Mouse (Mus musculus) heart, adult 2 months (tissue): Measurements from ENCODE around the gene Mrpl24. TPM values are rescaled to one million over a fixed set of nuclear protein-coding genes. Genes with fewer than 3 reads are reported as not detected.

ENCODE experiments used
- DNase-seq, 2 experiments: peaks; one replicate each; pipeline ENCODE4 v3.0.0; 2021
- H3K27ac ChIP-seq: fragments of 200-600 bp; 2 replicates; pipeline ENCODE4 v1.8.1; 2022
- H3K27me3 ChIP-seq: fragments of 200-500 bp; 2 replicates; pipeline ENCODE4 v1.6.1; 2012; ENCODE audit warnings: mild to moderate bottlenecking, low read length, inconsistent platforms, mixed read lengths; ENCODE audit not compliant: control insufficient read depth, insufficient read depth
- H3K36me3 ChIP-seq: fragments of 200-500 bp; 2 replicates; pipeline ENCODE4 v1.6.1; 2012; ENCODE audit warnings: low read length, inconsistent platforms; ENCODE audit not compliant: control insufficient read depth, insufficient read depth
- H3K4me1 ChIP-seq: fragments of 200-500 bp; 2 replicates; pipeline ENCODE4 v1.6.1; 2011; ENCODE audit warnings: low read length; ENCODE audit not compliant: control insufficient read depth, insufficient read depth
- H3K4me3 ChIP-seq: fragments of 200-600 bp; 2 replicates; pipeline ENCODE4 v1.8.1; 2022
- H3K79me2 ChIP-seq: fragments of 200-500 bp; replicated peaks from 2 replicates; pipeline ENCODE4 v1.6.1; 2012; ENCODE audit warnings: mild to moderate bottlenecking, inconsistent platforms, low read length, moderate library complexity, mixed read lengths; ENCODE audit not compliant: control insufficient read depth, insufficient read depth
- H3K9ac ChIP-seq: fragments of 200-500 bp; 2 replicates; pipeline ENCODE4 v1.6.1; 2012; ENCODE audit warnings: low read depth, mild to moderate bottlenecking, control low read depth, inconsistent platforms, low read length, mixed read lengths
- CTCF ChIP-seq: fragments of 200-600 bp; IDR thresholded peaks from 2 replicates; pipeline ENCODE4 v1.8.1; 2022; ENCODE audit warnings: antibody characterized with exemption, mild to moderate bottlenecking, moderate library complexity
- EP300 ChIP-seq: fragments of 200-500 bp; IDR thresholded peaks from 2 replicates; pipeline ENCODE4 v1.6.1; 2011; ENCODE audit warnings: low read depth, low read length, control low read depth; ENCODE audit not compliant: insufficient read depth
- POLR2A ChIP-seq: fragments of 200-500 bp; IDR thresholded peaks from 2 replicates; pipeline ENCODE4 v1.6.1; 2011; ENCODE audit warnings: mild to moderate bottlenecking, low read depth, low read length, control low read depth; ENCODE audit not compliant: insufficient read depth
- WGBS: fragments of 180-500 bp; shearing (Covaris S2); methylation state at CpG from one replicate; pipeline ENCODE4 v1.1.7; 2018; 5-methylcytosine and 5-hydroxymethylcytosine counted together
- intact Hi-C: fragments of 180-260 bp; cut with DNase I; formaldehyde crosslinking; loops from one replicate; pipeline ENCODE4 v1.15.1; 2025
- polyA plus RNA-seq: library from polyadenylated mRNA; depleted of rRNA; stranded (reverse); fragments of >200 nt; gene quantifications from 2 replicates; pipeline ENCODE4 v1.2.3, GENCODE M21; 2012
- total RNA-seq, 2 experiments: library from RNA; stranded (reverse); gene quantifications; 2 replicates each; pipeline ENCODE4 v1.2.3; 2021

The Mrpl24 gene
- total and polyA plus RNA-seq, 3 experiments, result 53.3 to 71.9 (median 70.4) TPM

DNA sequence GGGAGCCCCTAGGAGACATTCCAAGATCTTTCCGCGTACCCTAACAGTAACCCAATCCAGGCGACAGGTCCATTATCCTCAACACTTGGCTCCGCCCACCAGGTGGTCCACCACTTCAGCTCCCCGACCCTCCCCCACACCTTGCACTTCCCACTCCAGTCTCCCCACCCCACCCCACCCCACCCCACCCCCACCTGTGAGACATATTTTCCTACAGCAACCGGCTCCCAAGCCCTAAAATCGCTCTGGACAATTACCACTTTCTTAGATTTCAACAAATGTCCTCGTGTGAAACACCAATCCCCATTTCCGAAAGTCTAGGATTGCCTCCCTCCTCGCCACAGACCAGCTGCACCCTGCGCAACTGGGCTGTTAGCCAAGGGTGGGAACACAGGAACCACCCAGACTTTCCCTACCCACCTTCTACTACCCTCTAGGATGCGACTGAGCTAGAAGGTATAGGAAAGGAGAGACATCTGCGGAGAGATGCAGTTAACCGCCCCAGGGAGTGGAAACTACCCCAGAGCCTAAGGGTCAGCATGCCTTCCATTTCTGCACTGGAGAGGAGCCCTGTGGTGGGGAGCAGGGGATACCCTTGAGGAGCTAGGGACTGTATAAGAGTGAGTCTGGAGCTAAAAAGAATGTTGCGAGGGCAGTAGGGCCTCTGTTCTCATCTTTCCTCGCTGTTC lies 30.1 kb downstream of the Mrpl24 start:
- intact Hi-C loops, result no loop called here
- WGBS, result 27% methylated on average over 16 of the region's 16 CpGs
- no peak overlapping the region for H3K9ac ChIP-seq
- H3K27ac ChIP-seq, result no peak overlapping the region
- TF ChIP-seq EP300 (no peak), CTCF (no peak), POLR2A (no peak)
- H3K79me2 ChIP-seq, result no peaks in the 10 kb centered on the region
- no peaks in the 10 kb centered on the region for H3K36me3 ChIP-seq
- peaks cover 10% of the 10 kb centered on the region for H3K27me3 ChIP-seq
- peaks cover 5% of the 10 kb centered on the region for H3K4me1 ChIP-seq
- no peak overlapping the region for H3K4me3 ChIP-seq
- no peak for DNase-seq

DNA sequence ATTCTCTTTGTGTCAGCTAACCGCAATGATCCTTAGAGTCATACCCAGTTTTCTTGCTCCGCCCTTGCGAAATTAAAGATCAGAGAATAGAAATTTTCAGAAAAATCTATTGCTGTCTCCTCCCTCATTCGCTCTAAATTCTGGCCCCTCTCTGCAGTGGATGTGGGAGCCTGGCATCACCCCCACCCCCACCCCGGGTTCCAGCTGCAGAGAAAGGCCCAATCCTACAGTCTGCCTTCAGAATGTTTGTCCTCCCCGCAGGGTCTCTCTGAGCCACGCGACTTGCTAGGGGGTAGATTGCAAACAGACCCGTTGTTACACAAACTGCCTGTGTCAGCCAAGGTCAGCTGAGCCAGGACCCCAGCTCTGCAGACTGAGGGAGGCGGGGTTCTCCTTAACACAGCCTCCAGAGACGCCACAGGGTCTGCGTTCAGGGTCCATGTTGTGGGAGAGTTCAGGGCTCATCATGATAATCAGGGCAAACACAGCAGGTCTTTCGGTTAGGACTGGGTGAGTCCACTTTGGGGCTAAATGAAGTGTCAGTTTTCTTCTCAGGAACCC lies 30.7 kb downstream of the Mrpl24 start:
- Histone ChIP-seq H3K27ac (no peak overlapping the region), H3K9ac (no peak overlapping the region), H3K4me3 (no peak overlapping the region), H3K27me3 (peaks cover 10% of the 10 kb centered on the region), H3K36me3 (no peaks in the 10 kb centered on the region), H3K79me2 (no peaks in the 10 kb centered on the region), H3K4me1 (peaks cover 2% of the 10 kb centered on the region)
- TF ChIP-seq CTCF, result no peak
- TF ChIP-seq EP300, result no peak
- no peak for TF ChIP-seq POLR2A
- intact Hi-C loops, result no loop called here
- no peak for DNase-seq
- 43% methylated on average over 13 of the region's 13 CpGs for WGBS

- no peak overlapping the region for H3K27ac ChIP-seq
- no peaks in the 10 kb centered on the region for H3K79me2 ChIP-seq
- DNase-seq, result no peak
- 15% methylated on average over 12 of the region's 12 CpGs for WGBS
- H3K4me1 ChIP-seq, result peaks cover 1% of the 10 kb centered on the region
- intact Hi-C loops, result no loop called here
- TF ChIP-seq CTCF (no peak), POLR2A (no peak), EP300 (no peak)
- H3K9ac ChIP-seq, result no peak overlapping the region
- H3K27me3 ChIP-seq, result peaks cover 10% of the 10 kb centered on the region
- H3K36me3 ChIP-seq, result no peaks in the 10 kb centered on the region
- no peak overlapping the region for H3K4me3 ChIP-seq
Measured at GRCm38 (mm10) chr3:87951946-87952345, 32.6 kb downstream of the Mrpl24 start.

- 2% methylated on average over 5 of the region's 5 CpGs for WGBS
- TF ChIP-seq POLR2A (no peak), CTCF (no peak), EP300 (no peak)
Measured at GRCm38 (mm10) chr3:87952440-87952839, 33.1 kb downstream of the Mrpl24 start.

DNA sequence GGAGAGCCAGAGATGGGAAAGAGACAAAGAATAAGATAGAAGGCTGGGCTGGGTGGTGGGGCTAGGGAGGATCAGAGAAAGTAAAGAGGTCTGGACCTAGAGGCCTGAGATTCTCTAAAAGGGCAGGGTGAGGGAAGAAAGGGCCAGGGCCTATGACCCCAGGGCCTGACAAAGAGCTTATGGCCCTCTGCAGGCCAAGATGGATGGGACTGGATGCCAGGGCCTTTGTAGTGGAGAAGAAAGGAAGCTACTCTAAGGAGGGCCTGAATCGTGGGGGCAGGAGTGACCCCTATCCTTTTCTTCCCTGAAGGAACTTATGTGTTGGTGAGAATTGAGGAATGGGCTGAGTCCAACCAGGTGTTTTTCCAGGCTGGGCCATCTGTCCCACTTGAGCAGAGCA lies 38.8 kb downstream of the Mrpl24 start:
- 63% methylated on average over 1 of the region's 1 CpGs for WGBS
- H3K4me1 ChIP-seq, result no peaks in the 10 kb centered on the region
- intact Hi-C loops, result no loop called here
- TF ChIP-seq CTCF (no peak), POLR2A (no peak), EP300 (no peak)
- no peak overlapping the region for H3K27ac ChIP-seq
- H3K4me3 ChIP-seq, result no peak overlapping the region
- no peak for DNase-seq
- H3K79me2 ChIP-seq, result no peaks in the 10 kb centered on the region
- H3K36me3 ChIP-seq, result no peaks in the 10 kb centered on the region
- H3K9ac ChIP-seq, result no peak overlapping the region
- H3K27me3 ChIP-seq, result no peaks in the 10 kb centered on the region

More at GRCm38 (mm10) chr3:87952440-87952839, 33.1 kb downstream of the Mrpl24 start:
- Histone ChIP-seq H3K27ac (no peak overlapping the region), H3K4me3 (no peak overlapping the region), H3K36me3 (no peaks in the 10 kb centered on the region), H3K27me3 (peaks cover 8% of the 10 kb centered on the region), H3K4me1 (peaks cover 1% of the 10 kb centered on the region), H3K9ac (no peak overlapping the region), H3K79me2 (no peaks in the 10 kb centered on the region)
- no peak for DNase-seq
- intact Hi-C loops, result no loop called here

DNA sequence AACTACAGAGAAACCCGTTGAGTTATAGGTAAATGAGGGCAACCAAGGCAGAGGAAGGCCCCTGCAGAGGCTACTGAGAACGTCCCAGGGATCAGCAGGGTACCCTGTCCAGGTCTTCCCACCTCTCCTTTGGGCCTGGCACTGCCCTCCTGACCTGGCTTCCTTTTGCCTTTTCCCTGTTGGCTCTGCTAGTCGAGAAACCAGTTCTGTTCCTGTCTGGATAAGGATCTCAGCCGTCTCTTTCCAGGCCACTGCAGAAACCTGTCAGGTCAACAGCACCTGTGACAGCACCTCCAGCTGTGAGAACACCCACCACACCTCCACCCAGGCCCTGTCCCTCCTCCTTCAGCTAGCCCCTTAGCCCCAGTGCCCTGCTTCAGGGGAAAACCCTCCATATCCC lies 39.2 kb downstream of the Mrpl24 start:
- no peak for DNase-seq
- Histone ChIP-seq H3K4me3 (no peak overlapping the region), H3K9ac (no peak overlapping the region), H3K4me1 (no peaks in the 10 kb centered on the region), H3K27ac (no peak overlapping the region), H3K27me3 (no peaks in the 10 kb centered on the region), H3K36me3 (no peaks in the 10 kb centered on the region), H3K79me2 (no peaks in the 10 kb centered on the region)
- TF ChIP-seq POLR2A (no peak), EP300 (no peak), CTCF (no peak)
- WGBS, result 46% methylated on average over 4 of the region's 4 CpGs
- intact Hi-C loops, result no loop called here
